Mouse (Mus musculus): Measurements from ENCODE around the gene Banp.

Gene Banp

DNA sequence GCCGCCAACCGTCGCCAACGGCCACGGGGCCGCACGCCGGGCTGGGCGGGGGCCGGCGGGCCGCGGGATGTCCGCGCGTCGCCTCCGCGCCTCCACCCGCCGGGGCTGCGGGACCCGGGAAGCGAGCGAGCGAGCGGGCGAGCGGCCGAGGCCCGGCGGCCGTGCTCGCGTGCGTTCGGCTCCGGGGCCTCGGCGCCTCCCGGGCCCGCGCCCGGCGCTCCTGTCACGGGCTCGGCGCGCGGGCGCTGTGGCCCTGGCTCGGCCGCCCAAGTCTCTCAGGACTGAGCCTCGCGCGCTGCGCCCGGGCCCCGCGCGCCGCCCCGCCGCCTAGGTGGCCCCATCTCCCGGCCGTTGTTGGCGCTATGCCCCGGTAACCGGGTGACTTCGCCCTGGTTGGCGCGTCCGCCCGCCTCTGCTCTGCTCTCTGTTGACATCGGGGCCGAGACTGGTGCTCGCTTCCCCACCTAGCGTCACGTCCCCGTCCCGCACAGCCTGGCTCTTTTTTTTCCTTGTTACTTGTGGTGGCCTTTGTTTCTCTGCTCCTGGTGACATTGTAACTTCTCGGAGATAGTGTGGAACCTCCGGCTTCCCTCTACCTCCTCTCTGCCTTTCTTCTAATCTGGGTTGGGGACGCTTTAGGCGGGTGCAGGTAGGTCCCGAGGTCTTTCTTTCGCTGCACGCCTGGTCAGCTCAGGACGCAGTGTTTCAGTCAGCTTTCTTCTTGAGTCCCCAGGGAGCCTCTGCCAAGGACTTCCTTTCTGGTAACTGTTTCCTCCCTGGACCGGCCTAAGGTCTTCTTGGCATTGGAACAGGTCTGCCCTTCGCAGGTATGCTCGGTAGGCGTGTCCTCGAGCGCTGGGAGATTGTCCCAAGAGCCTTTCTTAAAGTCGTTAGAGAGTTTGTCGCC lies 1.5 kb downstream of the Banp start:
- peak; percentile 65 to 69 for DNase-seq (ENCODE audit: low spot score in 2 of 2)

DNA sequence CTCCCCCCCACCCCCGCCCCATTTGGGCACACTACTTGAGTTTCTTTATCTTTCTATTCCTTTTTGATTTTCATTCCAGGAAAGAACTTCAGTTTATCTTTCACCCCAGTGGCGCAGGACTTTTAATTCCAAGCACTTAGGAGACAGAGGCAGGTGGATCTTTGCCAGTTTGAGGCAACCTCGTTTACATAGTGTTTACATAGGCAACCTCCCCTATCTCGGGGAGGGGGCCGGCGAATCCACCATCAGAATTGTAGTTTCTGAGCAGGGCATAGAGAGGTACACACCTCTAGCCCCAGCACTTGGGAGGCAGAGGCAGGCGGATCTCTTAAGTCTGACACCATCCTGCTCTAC lies 2.1 kb downstream of the Banp start:
- no peak for DNase-seq (ENCODE audit: low spot score in 2 of 2)

DNA sequence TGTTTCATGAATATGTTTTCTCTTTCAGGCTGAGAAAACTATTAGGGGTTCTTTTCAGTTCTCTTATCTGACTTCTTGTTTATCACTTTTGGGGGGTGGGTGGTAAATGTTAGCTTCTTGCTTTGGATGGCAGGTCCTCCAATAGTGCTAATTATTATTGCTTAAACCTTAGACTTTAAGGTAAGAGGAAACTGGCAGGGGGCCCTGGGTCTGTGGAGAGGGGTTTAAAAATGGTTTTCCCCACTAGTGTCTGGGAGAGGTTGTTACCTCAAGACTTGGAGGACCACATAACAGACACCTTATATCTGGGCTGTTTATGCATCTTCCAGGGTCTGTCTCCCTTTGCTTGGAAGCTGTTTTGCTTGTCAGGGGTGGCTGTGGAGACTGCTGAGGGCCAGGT lies 2.6 kb downstream of the Banp start:
- DNase-seq (ENCODE audit: low spot score in 2 of 2) = no peak

DNA sequence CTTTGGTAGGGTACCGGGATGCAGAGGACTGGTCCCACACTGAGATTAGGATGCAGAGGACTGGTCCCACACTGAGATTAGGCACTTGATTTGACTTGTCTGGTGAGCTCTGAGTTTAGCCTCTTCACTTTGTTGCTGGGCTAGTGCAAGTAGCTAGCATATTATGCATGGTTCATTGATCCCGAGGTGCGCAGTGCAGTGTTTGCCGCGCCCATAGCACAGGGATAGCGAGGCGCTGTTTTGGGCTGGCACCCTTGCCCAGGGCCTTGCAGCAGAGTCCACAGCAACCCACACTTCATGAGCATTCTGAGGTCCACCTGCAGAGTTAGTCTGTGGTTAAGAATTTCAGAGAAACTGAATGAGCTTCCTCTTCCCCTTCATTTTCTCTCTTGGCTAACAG lies 3.2 kb downstream of the Banp start:
- no peak for DNase-seq (ENCODE audit: low spot score in 2 of 2)

DNA sequence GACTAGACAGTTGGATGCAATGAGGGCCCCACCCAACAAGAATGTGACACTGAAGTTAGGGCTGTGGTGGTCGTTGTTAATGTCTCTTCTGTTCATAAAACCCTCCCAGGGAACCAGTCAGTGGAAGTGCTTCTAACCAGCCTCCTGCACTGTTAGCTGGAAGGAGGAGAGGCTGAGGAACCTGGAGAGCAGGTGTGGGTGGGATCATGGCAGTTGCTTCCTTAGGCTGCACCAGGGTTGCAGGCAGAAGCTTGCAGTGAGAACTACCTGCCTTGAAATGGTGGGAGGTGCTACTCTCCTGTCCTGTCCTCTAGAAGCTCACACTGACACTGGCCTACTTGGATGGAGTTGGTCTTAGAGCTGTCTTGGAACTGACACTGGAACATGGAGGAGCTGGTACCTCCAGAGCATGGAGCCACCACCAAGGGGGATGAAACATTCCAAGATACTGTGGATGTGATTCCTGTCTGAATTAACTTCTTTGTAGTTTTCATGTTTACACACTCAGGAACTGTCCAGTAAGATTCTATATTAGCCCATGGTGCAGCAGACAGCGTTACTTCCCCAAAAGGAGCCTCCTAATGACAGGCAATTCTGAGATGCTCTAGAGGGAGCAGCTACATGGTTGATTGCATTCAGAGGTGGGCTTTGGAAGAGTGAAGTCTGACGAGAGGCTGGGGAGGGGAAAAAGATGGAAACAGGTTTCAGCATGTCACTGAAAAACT lies 4.4 kb downstream of the Banp start:
- no peak for DNase-seq (ENCODE audit: low spot score in 2 of 2)

DNA sequence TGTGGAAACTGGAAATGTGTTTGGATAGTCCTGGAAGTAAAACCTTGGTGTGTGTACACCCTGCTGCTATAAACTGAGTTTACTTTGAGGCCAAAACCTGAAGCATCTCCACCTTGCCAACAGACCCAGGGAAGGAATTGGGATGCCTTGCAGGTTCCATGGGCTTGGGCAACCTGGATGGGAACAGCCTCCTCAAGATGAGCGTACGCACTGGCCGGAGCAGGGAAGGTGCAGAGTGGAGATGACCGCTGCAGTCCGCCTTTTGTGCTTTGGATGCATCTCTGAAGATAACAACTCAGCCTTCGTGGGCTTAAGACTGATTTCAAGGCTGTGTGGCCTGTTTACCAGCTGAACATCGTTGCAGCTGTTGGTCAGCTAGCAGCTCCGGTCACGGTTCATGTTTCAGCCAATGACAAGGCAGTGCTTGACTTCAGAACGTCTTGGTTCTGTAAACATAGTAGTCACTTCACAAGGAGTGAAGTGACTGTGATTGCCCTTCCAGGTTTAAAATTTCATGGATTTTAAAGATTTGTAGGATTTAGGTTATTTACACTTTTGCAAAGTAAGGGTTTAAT lies 5.5 kb downstream of the Banp start:
- DNase-seq (ENCODE audit: low spot score in 2 of 2) = no peak

DNA sequence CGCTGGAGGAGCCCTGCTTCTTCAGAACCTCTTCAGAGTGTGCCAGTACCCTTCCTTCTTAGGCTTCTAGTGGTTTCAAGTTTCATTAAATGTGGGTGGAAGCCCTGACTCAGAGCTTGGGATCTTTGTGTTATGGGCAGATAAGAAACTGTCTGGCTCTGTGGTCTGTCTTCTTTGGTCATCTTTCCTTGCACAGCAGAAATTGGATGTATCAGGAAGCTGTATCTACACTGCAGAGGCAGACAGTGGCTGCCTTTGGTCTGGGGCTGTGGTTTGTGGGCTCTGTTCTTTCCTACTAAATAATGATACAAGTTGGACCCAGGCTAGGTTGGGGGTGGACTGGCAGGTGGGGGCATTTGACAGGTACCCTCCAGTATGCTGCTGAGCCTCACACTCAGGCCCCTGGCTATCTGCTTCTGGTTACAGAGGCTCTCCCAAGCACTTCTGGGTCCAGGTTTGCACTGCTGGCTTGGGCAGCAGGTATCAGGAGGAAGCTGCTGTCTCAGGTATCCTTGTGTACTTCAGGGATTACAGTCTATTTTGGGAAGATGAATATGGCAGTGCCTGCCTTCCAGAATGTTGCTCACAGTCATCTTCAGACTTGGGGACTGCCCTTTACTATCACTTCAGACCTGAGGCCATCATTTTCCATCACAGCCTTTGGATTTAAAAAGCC lies 6.4 kb downstream of the Banp start:
- no peak for DNase-seq (ENCODE audit: low spot score in 2 of 2)

DNA sequence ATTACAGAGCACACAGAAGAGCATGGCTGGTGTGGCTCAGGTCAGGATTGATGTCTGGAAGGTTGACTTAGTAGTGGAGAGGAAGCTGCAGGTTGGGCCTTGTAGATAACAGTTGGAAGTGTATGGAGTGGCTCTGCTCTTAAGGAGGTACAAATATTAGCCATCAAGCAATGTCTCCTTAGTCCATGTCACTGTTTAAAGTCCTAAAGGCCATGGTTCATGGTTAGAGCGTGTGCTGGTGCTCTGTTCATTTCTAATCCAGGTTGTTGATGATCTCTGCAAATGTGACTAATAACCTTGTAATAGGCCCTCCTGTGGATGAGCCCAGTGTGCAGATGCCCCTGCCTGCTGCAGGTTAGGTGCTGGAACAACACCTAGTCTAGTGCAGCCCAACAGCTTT lies 8.8 kb downstream of the Banp start:
- DNase-seq (ENCODE audit: low spot score in 2 of 2) = no peak

DNA sequence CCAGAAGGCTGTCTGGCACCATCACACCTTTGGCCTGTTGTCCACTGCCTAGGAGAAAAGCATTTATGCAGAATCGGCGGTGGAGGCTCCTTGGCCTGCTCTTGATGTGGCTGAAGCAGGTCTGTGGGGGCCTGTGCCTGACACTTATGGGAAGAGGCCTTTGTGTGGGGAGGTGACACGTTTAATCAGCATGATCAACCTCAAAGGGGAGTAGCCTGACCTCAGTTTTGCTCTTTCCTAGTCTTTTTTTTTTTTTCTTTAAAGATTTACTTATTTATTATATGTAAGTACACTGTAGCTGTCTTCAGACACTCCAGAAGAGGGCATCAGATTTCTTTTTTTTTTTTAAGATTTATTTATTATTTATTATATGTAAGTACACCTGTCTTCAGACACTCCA lies 13.3 kb downstream of the Banp start:
- DNase-seq (ENCODE audit: low spot score in 2 of 2) = no peak

DNA sequence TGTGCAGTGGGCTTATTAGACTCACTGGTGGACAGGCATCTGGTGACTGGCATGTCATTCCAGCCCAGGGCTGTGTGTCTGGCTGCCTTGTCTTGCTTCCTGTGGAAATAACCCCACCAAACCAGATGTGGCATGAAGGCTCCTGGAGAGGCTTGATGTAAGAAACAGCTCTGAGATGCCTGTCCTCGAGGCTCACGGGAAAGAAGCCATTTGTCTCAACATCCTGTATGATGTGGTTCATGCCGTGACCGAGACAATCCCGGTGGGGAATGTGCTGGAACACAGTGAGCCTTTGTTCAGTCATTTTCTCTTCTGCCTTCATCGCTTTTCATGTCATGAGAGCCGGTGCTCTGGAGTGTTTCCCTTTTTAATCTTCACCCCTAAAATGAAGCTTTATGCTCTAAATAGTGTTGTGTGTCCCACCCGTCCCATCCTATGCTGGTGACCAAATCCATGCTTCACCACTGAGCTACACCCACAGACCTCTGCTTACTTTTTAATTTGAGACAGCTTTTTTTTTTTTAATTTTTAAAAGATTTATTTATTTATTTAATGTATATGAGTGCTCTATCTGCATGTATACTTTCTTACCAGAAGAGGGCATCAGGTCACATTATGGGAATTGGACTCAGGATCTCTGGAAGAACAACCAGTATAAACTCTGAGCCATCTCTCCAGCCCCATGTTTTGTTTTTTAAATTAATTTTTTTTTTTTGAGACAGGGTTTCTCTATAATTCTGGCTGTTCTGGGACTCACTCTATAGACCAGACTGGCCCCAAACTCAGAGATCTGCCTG lies 15.4 kb downstream of the Banp start:
- no peak for DNase-seq (ENCODE audit: low spot score in 2 of 2)

DNA sequence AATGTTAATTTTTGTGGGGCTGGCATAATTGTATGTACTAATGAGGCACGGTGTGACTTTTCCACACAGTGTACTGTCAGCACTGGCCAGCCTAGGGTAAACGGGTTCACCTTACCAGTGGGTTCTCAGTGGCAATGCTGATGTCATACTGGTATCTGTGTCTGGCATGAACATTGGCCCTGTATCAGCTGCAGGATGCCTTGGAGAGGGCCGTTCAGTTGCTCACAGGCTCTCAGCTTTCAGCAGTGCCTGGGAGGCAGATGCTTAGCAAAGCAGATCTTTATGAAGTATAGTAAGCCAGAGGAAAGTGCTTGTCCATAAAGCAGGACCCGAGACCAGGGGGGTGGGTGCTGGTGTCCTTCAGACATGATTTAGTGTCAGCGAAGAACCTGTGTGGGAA lies 16.6 kb downstream of the Banp start:
- no peak for DNase-seq (ENCODE audit: low spot score in 2 of 2)

DNA sequence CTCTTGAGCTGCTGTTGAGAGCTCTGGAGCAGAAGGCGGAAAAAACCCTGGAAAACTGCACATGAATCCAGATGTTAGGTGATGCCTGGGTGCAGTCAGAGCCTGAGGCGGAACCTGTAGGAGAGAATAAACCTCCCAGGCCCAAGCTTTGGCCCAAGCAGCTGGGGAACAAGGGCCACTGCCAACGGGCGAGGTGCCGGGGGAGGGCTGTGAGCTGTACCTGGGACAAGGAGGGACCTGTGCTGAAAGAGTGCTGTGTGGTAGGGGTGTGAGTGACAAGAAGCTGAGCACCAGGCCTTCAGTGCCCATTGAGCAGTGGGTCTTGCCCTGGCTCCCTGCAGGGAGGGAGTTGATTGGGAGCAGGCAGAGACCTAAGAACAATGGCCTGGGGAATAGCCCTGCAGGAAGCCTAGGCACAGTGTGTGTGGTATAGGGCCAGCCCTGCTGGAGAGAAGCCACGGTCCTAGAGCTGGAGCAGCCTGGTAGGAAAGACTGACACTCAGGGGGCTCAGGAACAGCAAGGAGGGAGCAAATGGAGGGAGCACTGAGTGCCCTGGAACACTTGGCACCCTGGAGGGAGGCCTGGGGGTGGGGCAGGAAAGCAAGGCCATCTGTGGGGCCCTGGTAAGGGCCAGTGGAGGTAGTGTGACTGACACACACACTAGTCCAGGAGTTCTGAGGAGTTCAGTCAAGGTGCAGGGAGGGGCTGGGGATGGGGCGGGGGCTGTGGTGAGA lies 17.3 kb downstream of the Banp start:
- DNase-seq (ENCODE audit: low spot score in 2 of 2) = no peak

DNA sequence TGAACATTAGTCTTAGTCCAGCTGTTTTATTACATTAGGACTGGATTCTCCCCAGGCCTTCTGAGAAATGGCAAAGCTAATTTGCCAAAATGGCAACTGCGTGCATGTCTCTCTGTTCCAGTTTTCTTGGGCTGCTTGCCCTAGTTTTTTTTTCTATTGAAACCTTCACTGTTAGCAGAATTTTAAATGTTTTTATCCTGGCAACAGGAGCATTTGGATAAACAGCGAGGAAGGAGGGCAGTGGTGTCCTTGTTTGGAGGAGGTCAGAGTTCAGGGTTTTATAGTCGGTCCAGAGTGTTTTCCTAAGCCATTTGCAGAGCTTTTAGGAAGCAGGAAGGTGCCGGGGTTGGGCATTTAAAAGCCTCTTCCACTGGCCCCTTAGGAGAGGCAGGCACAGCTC lies 18.4 kb downstream of the Banp start:
- DNase-seq (ENCODE audit: low spot score in 2 of 2) = no peak

DNA sequence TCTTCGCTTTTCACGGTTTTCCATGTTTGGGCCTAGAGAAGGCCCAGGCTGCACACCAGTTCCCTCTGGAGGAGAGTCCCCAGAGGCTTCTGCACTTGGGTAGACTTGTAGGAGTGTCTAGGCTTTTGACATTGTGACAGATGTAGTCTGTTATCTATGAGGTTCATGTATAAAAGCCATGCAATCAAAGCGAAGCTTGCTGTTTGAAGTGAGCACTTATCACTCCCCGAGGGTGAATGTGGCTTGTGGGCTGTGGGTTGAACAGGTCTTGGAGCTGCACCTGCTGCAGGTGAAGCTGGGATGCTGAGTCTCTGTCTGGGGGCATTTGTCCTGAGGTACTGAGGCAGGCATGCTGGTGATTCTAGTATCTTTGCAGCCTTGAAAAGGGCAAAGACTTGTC lies 19.0 kb downstream of the Banp start:
- no peak for DNase-seq (ENCODE audit: low spot score in 2 of 2)

DNA sequence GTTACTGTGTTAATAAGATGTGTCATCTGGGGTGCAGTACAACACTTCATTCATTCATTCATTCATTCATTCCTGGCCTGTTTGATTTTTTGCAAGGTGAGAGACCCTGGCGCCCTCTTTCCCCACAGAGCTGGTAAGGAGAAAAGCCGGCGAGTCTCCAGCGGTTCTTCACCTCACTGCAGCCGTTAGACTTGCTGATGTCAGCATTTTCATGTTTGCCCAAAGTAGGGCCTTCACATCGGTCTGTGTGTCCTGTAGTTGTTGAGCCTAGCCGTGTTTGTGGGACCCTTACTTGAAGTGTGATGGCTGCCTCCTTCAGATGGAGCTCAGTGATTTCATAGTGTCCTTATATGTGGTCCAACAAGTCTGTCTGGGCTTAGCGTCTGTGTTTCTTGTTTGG lies 20.7 kb downstream of the Banp start:
- DNase-seq (ENCODE audit: low spot score in 2 of 2) = no peak

DNA sequence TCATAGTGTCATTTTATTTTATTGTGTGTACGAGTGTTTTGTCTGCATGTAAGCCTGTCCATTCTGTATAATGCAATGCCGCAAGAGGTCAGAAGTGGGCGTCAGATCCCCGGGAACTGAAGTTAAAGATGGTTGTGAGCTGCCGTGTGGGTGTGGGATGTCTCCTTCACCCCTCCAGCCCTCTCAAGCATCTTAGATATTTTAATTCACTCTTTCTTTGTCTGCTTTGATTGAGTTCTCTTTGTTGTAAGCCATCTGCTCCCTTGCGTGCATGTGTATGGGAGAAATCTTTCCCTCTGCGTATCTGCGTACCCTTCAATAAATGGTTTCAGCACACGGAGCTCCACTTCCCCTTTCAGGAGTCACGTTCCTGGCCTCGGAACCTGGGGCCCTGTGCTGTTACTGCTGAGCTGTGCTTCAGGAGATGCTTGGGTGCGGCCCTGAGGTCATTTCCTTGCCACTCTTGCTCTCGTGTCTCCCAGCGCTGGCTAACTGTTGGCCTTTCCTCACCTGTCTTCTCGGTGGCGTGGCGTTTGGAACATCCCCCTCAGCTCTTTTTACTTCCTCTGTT lies 22.0 kb downstream of the Banp start:
- no peak for DNase-seq (ENCODE audit: low spot score in 2 of 2)

DNA sequence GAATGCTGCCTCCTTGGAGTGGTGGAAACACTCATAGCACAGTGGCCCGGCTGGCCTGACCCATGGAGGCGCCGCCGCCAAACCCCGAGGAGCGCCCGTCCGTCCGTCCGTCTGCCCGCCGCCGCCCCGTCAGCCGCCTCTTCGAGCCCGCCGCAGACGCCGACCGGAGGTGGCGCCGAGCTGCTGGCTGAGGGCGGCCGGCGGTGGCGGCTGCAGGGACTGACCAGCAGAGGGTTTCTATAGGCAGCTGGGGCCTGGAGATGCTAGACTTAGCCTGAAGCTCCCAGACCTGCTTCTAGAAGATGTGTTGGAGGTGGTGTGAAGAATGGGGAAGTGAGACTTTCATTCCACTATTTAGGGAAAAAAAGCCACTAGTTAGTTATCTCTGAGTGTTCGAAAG lies 24.4 kb downstream of the Banp start:
- DNase-seq (ENCODE audit: low spot score in 2 of 2) = no peak

DNA sequence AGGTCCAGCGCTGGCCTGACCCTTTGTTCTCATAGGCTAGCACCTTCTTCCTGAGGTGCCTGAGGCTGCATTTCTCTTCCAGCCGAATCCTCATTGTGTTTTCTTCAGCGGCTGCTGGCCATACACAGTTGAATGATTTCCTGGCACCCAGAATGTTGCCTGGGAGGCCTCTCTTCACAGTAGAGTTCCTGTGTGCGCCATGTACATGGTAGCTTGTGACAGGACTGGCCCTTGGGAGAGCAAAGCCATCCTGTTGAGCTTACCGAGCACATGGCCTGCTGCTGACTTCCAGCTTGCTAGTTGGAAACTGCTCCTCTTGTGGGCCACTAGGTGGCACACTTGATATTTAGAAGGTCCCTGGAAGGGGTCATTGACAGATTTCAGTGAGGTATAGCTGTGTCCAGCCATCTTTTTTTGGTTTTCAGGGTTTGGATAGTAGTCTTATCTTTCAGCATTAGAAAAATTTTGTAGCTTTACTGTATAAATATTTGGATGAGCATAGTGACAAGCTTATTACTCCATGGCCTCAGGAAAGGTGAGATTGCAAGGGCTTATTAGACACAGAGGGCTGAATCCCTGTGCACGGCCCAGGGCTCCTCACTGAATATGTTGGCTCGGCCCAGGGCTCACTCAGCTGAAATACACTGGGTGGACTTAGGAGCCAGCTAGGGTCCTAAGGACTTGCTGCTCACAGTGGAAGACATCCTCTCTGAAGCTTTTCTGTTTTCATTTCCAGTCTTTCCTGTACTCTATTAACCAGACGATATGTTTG lies 28.5 kb downstream of the Banp start:
- peak in 1 of 2 experiments; percentile 34 for DNase-seq (ENCODE audit: low spot score in 2 of 2)

DNA sequence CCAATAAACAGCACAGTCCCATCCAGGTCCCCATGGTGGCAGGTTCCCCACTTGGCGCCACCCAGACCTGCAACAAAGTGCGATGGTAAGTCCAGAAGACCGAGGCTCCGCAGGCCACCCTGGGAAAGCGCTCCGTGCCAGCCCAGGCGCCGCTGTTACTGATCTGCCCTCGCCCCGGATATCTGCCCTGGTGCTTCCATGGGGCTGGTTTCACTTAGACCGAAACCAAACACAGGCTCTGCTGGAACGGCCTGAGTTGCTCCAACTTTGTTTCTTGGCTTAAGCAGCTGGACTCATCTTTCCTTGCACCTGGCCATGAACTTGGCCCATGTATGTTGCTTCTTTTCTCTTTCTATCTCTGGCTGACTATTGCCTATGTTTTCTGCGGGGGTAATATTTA lies 29.1 kb downstream of the Banp start:
- no peak for DNase-seq (ENCODE audit: low spot score in 2 of 2)
